Mouse (Mus musculus): ENCODE results near the gene Ubn2.

DNA sequence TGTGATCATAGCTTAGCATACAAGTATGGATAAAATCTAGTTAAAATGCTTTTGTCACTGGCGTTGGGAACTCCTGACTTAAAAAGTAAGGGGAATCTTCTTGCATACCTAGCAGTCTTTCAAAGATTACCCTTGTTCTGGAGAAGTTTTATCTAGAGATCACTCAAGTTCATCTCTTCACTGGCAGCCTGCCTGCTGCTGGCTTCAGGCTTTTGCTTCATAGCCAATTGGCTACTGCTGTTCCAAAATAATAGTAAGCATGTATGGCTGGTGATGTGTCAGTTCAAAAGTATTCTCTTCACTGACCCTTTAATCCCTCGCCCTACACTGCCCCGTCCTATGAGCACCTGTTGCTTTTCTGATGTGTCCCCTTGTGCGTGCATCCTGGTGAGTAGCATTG, 81.5 kb downstream of the Ubn2 start:
- TF ChIP-seq ZNF384 (IDR thresholded peaks at IDR 0.05; ENCODE audit: low read depth, low read length) (no peak), GATA1 (IDR thresholded peaks at IDR 0.05; ENCODE audit: low read depth, low read length) (no peak), MAFK (IDR thresholded peaks at IDR 0.05; ENCODE audit: borderline replicate concordance, low read depth, low read length) (no peak), CTCF (IDR thresholded peaks at IDR 0.05 in 2 of 3, conservative IDR thresholded peaks at IDR 0.05 in 1 of 3; ENCODE audit: control insufficient read depth in 1 of 3, insufficient read depth in 1 of 3, low read depth in 2 of 3, low read length in 3 of 3, poor library complexity in 1 of 3, severe bottlenecking in 1 of 3) (no peak), E2F4 (IDR thresholded peaks at IDR 0.05; ENCODE audit: borderline replicate concordance, low read depth, low read length) (no peak), EP300 (IDR thresholded peaks at IDR 0.05; ENCODE audit: low read depth in 1 of 2, low read length in 2 of 2) (no peak)

Data from MEL (cell line).